Mouse (Mus musculus): ENCODE measurements around the gene Mgp.

GRCm38 (mm10) chr6:136901010-136901409 lies 25.4 kb upstream of the Mgp start:
- TF ChIP-seq CTCF (IDR thresholded peaks at IDR 0.05; ENCODE audit: control insufficient read depth, insufficient read depth, low read length) (no peak), POLR2A (IDR thresholded peaks at IDR 0.05; ENCODE audit: borderline replicate concordance, control insufficient read depth, low read depth, low read length) (no peak)
